In the genomic region with DNA sequence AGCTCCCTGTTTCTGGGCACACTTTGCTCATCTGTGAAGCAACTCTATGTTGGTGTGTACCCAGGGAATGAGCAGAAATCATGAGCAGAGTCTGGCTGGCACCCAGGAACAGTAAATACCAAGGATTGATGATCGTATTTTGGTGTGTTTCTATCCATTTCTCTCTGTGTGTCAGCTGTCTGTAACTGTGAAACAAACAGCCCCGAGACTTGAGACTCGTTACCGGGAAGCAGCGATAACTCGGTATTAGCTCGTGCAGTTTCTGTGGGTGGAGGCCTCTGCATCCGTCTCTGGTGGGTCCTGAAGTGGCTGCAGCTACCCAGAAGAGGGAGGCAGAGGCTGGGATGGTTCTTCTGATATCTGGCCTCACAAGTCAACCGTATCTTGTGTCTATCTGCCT, we compare ENCODE assay signal across 9 mouse cellular contexts.
DNase-seq lines count a peak whose midpoint lies in the region; ATAC-seq and TF ChIP-seq lines count a peak whose summit lies in the region.
"Had no signal": no experiment of that assay in that cellular context is flagged by ENCODE, and none has a peak within 500 bp of the region (broad histone marks: within the 10 kb centered on the region; RNA-seq: fewer than 3 reads in every experiment).

No protein-coding gene starts in this region.

- no peaks in the 10 kb centered on the region for H3K27me3 ChIP-seq in lung, postnatal 0 days (replicated peaks; ENCODE audit: insufficient read depth, low read length)
- H3K27me3 ChIP-seq in limb, embryonic 10.5 days (ENCODE audit: low read depth, poor library complexity, severe bottlenecking): peaks cover 42% of the 10 kb centered on the region
- H3K27me3 ChIP-seq in stomach, embryonic 15.5 days (replicated peaks): no peaks in the 10 kb centered on the region

- H3K27ac ChIP-seq in lung, postnatal 0 days (ENCODE audit: low read length): no peak overlapping the region
- peak overlapping the region; percentile 84 for H3K27ac ChIP-seq in limb, embryonic 10.5 days
- H3K27ac ChIP-seq in stomach, embryonic 15.5 days: no peak overlapping the region

- no peak overlapping the region for H3K4me2 ChIP-seq in lung, postnatal 0 days (replicated peaks; ENCODE audit: low read depth, low read length)
- H3K4me2 ChIP-seq in stomach, embryonic 15.5 days: peak overlapping the region; percentile 60

- DNase-seq in frontal cortex, postnatal 25 days (ENCODE audit: low spot score in 2 of 2): no peak
- no peak for DNase-seq in lung, postnatal 0 days (ENCODE audit: low spot score)
- DNase-seq in lung, postnatal 10 days: no peak
- DNase-seq in limb, embryonic 10.5 days (ENCODE audit: low spot score): no peak
- DNase-seq in thymus, postnatal 10 days (ENCODE audit: low spot score in 2 of 2): no peak
- DNase-seq in adrenal gland, adult 18-20 months (ENCODE audit: low spot score in 2 of 2): no peak

- H3K9me3 ChIP-seq in lung, postnatal 0 days (ENCODE audit: low read length): no peaks in the 10 kb centered on the region
- H3K9me3 ChIP-seq in limb, embryonic 10.5 days (replicated peaks): no peaks in the 10 kb centered on the region
- no peaks in the 10 kb centered on the region for H3K9me3 ChIP-seq in stomach, embryonic 15.5 days

- TF ChIP-seq EP300 in lung, postnatal 0 days (IDR thresholded peaks at IDR 0.05): no peak

- 0 out of 2 replicates have a peak, but pooled peaks cover 3% of the 10 kb centered on the region for H3K4me1 ChIP-seq in lung, postnatal 0 days (ENCODE audit: insufficient read depth, low read depth, low read length)
- H3K4me1 ChIP-seq in limb, embryonic 10.5 days: peaks cover 64% of the 10 kb centered on the region
- H3K4me1 ChIP-seq in stomach, embryonic 15.5 days: peaks cover 42% of the 10 kb centered on the region

- H3K36me3 ChIP-seq in lung, postnatal 0 days (ENCODE audit: insufficient read depth, low read length): no peaks in the 10 kb centered on the region
- H3K36me3 ChIP-seq in limb, embryonic 10.5 days: no peaks in the 10 kb centered on the region
- no peaks in the 10 kb centered on the region for H3K36me3 ChIP-seq in stomach, embryonic 15.5 days

- peak; percentile 24 for TF ChIP-seq CTCF in lung, postnatal 0 days (IDR thresholded peaks at IDR 0.05)

- WGBS in lung, postnatal 0 days: 31% methylated on average over 9 of the region's 9 CpGs
- WGBS in limb, embryonic 10.5 days: 53% methylated on average over 9 of the region's 9 CpGs
- 41% methylated on average over 9 of the region's 9 CpGs for WGBS in stomach, embryonic 15.5 days

- no peak overlapping the region for H3K4me3 ChIP-seq in lung, postnatal 0 days (ENCODE audit: low read depth, low read length)
- peak overlapping the region; percentile 47 for H3K4me3 ChIP-seq in limb, embryonic 10.5 days
- no peak overlapping the region for H3K4me3 ChIP-seq in stomach, embryonic 15.5 days (replicated peaks)
- H3K4me3 ChIP-seq: myocyte had no signal

- H3K9ac ChIP-seq in lung, postnatal 0 days (replicated peaks; ENCODE audit: low read depth): no peak overlapping the region
- H3K9ac ChIP-seq in stomach, embryonic 15.5 days: no peak overlapping the region; the same call in 1 of the 2 replicates

- 0 out of 2 replicates have a peak, but pooled peaks have one; percentile 8 for ATAC-seq in frontal cortex, adult (ENCODE audit: low TSS enrichment)
- no peak for ATAC-seq in lung, postnatal 0 days
- ATAC-seq in stomach, embryonic 15.5 days (ENCODE audit: insufficient read depth, low FRiP score, low read depth): no peak
